Mouse (Mus musculus): Measurements from ENCODE around the gene Srcap.

DNA sequence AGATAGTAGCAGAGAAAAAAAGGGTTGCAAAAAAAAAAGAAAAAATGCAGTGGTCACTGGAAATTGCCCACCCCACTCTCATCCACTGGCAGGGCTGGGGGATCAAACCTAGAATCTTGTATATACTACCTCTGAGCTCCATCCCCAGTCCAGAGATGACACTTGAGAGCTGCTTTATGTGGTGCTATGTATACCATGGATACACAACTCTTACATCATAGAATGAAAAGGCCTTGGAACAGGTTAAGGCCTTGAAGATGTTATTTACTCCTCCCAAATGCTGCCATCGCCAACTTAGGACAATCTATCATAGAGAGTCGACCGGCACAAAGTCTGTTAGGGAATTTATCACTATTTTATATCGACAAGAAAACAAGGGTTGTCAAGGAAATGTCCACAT is 34.9 kb upstream of the Srcap start:
- TF ChIP-seq CTCF (IDR thresholded peaks at IDR 0.05; ENCODE audit: low read depth) (no peak), EP300 (IDR thresholded peaks at IDR 0.05; ENCODE audit: low read depth) (no peak)
